14 mouse cellular contexts compared by ENCODE assay signal in genomic region chr5:34885250-34885649, GRCm38 (mm10). TPM values are rescaled to one million over a fixed set of nuclear protein-coding genes. Genes with fewer than 3 reads are reported as not detected.
A peak's percentile ranks its signal among the peaks of the same experiment; 100 is the strongest.
DNase-seq lines count a peak whose midpoint lies in the region; TF ChIP-seq lines count a peak whose summit lies in the region.
"Had no signal": no experiment of that assay in that cellular context is flagged by ENCODE, and none has a peak within 500 bp of the region (broad histone marks: within the 10 kb centered on the region; RNA-seq: fewer than 3 reads in every experiment).

No protein-coding gene starts in this region.

- no peak overlapping the region for H3ac ChIP-seq in C2C12 (ENCODE audit: control insufficient read depth, insufficient read length, low read depth)

- H3K4me3 ChIP-seq in left cerebral cortex, adult 2 months: no peak overlapping the region
- H3K4me3 ChIP-seq in C2C12 (ENCODE audit: insufficient read depth, poor library complexity, severe bottlenecking): no peak overlapping the region
- H3K4me3 ChIP-seq in bone marrow, adult 2 months (replicated peaks; ENCODE audit: control insufficient read depth, low read depth, low read length): no peak overlapping the region
- H3K4me3 ChIP-seq: heart, embryonic 12.5 days; midbrain, embryonic 15.5 days; neural tube, embryonic 13.5 days had no signal

- H3K36me3 ChIP-seq in C2C12 (ENCODE audit: control insufficient read depth, insufficient read depth): peaks cover 25% of the 10 kb centered on the region

- WGBS in bone marrow, adult 2 months: 87% methylated on average over 3 of the region's 3 CpGs

- no peaks in the 10 kb centered on the region for H3K79me3 ChIP-seq in C2C12 (ENCODE audit: low read depth)

- peak; percentile 5 for DNase-seq in embryo, embryonic 10.5 days (ENCODE audit: low spot score)
- DNase-seq in embryo, embryonic 9.5 days (ENCODE audit: extremely low spot score): no peak
- no peak for DNase-seq in left cerebral cortex, adult 2 months (ENCODE audit: extremely low spot score in 1 of 2, low spot score in 2 of 2)
- no peak for DNase-seq in left cerebral cortex, adult 8-10 months (ENCODE audit: low spot score in 2 of 2)
- no peak for DNase-seq in right cerebral cortex, postnatal 10 days (ENCODE audit: low spot score in 2 of 2)
- no peak for DNase-seq in ovary, postnatal 36 days (ENCODE audit: low spot score)
- DNase-seq: kidney, postnatal 10 days; right cerebral cortex, postnatal 14 days had no signal

- H3K4me1 ChIP-seq in bone marrow, adult 2 months (ENCODE audit: control insufficient read depth, insufficient read depth, low read length): no peaks in the 10 kb centered on the region; the same call in 1 of the 2 replicates
- H3K4me1 ChIP-seq: heart, embryonic 12.5 days; midbrain, embryonic 15.5 days; neural tube, embryonic 13.5 days had no signal

- no peak overlapping the region for H3K27ac ChIP-seq in left cerebral cortex, adult 2 months
- H3K27ac ChIP-seq in bone marrow, adult 2 months (ENCODE audit: control insufficient read depth, insufficient read depth, low read depth, low read length, poor library complexity): no peak overlapping the region
- H3K27ac ChIP-seq: midbrain, embryonic 15.5 days; neural tube, embryonic 13.5 days had no signal

- peak; percentile 43 for TF ChIP-seq CTCF in left cerebral cortex, adult 2 months (IDR thresholded peaks at IDR 0.05)
- peak; percentile 5 for TF ChIP-seq CTCF in C2C12 (IDR thresholded peaks at IDR 0.05; ENCODE audit: control insufficient read depth, insufficient read depth, insufficient read length)
- peak; percentile 26; the same call in 1 of the 2 replicates for TF ChIP-seq CTCF in bone marrow, adult 2 months (IDR thresholded peaks at IDR 0.05; ENCODE audit: control insufficient read depth, insufficient read depth, low read length)

- no peak for TF ChIP-seq POLR2A in bone marrow, adult 2 months (IDR thresholded peaks at IDR 0.05; ENCODE audit: borderline replicate concordance, control insufficient read depth, low read depth, low read length)

- no peaks in the 10 kb centered on the region for H3K27me3 ChIP-seq in C2C12 (ENCODE audit: control insufficient read depth, insufficient read depth, insufficient read length)
- H3K27me3 ChIP-seq: CH12.LX; heart, embryonic 12.5 days; midbrain, embryonic 15.5 days; neural tube, embryonic 13.5 days had no signal

- intact Hi-C loops in left cerebral cortex, adult 2 months (cut with DNase I): no loop called here

- H3K79me2 ChIP-seq in C2C12 (ENCODE audit: control insufficient read depth, insufficient read depth): no peaks in the 10 kb centered on the region

TF ChIP-seq in C2C12, 6 proteins besides CTCF, POLR2A, EP300 and RAD21:
- no peak for TF ChIP-seq FOSL1 (IDR thresholded peaks at IDR 0.05; ENCODE audit: insufficient read depth, low read length, poor library complexity, severe bottlenecking)
- TF ChIP-seq MAX (IDR thresholded peaks at IDR 0.05): no peak
- no peak for TF ChIP-seq MYOG (IDR thresholded peaks at IDR 0.05; ENCODE audit: control insufficient read depth, extremely low read depth, insufficient read length)
- TF ChIP-seq CEBPB (IDR thresholded peaks at IDR 0.05; ENCODE audit: low read depth): no peak
- no peak for TF ChIP-seq MYOD1 (IDR thresholded peaks at IDR 0.05; ENCODE audit: control insufficient read depth, insufficient read length, low read depth)

RNA-seq across cellular contexts. Expression of gene Msantd1, which starts 22.6 kb away (rescaled TPM):
- 1 to 10 TPM; 4.2 to 6.7 TPM for total RNA-seq in left cerebral cortex, adult 2 months (2021)
- 1 to 10 TPM; 3.9 to 6.6 (median 4.1) TPM for total RNA-seq in left cerebral cortex, adult 8-10 months (2022)
- polyA plus RNA-seq in C2C12 (2012; fragmentation: generic; extraction: Trizol): not detected
- polyA plus RNA-seq in bone marrow, adult 2 months (2011; ENCODE audit: insufficient read depth, insufficient read length, low replicate concordance, missing spikeins): 0.72 and 4.6 TPM in 2 replicates
